Mouse (Mus musculus): ENCODE measurements around the gene Nfe2l1. TPM values are rescaled to one million over a fixed set of nuclear protein-coding genes. Genes with fewer than 3 reads are reported as not detected.

The Nfe2l1 gene
- polyA plus RNA-seq, 1 experiment from 2014 or later = 67.8 TPM

GRCm38 (mm10) chr11:96774536-96774935 is 55.2 kb downstream of the Nfe2l1 start:
- no peak for ATAC-seq
- H3K4me1 ChIP-seq (replicated peaks) = peaks cover 30% of the 10 kb centered on the region
- 82% methylated on average over 3 of the region's 3 CpGs for WGBS
- no peak overlapping the region for H3K4me3 ChIP-seq (replicated peaks)
- H3K27me3 ChIP-seq = no peaks in the 10 kb centered on the region
- H3K4me2 ChIP-seq (replicated peaks) = no peak overlapping the region
- H3K36me3 ChIP-seq = peaks cover 44% of the 10 kb centered on the region
- H3K9ac ChIP-seq (replicated peaks) = no peak overlapping the region
- no peak overlapping the region for H3K27ac ChIP-seq
- no peaks in the 10 kb centered on the region for H3K9me3 ChIP-seq

- Histone ChIP-seq H3K4me3 (replicated peaks) (no peak overlapping the region), H3K9ac (replicated peaks) (no peak overlapping the region), H3K27me3 (no peaks in the 10 kb centered on the region), H3K4me2 (replicated peaks) (no peak overlapping the region), H3K9me3 (no peaks in the 10 kb centered on the region), H3K27ac (no peak overlapping the region), H3K36me3 (peaks cover 65% of the 10 kb centered on the region), H3K4me1 (replicated peaks) (peaks cover 40% of the 10 kb centered on the region)
- WGBS = 92% methylated on average over 9 of the region's 9 CpGs
- ATAC-seq = no peak
Measured at GRCm38 (mm10) chr11:96772413-96772812, 57.4 kb downstream of the Nfe2l1 start.

GRCm38 (mm10) chr11:96771274-96771975 is 58.3 kb downstream of the Nfe2l1 start:
- no peak overlapping the region for H3K4me3 ChIP-seq (replicated peaks)
- peaks cover 65% of the 10 kb centered on the region for H3K36me3 ChIP-seq
- no peaks in the 10 kb centered on the region for H3K9me3 ChIP-seq
- no peak overlapping the region for H3K27ac ChIP-seq
- no peak for ATAC-seq
- peaks cover 43% of the 10 kb centered on the region for H3K4me1 ChIP-seq (replicated peaks)
- 99% methylated on average over 9 of the region's 9 CpGs for WGBS
- no peak overlapping the region for H3K9ac ChIP-seq (replicated peaks)
- H3K4me2 ChIP-seq (replicated peaks) = no peak overlapping the region
- no peaks in the 10 kb centered on the region for H3K27me3 ChIP-seq

GRCm38 (mm10) chr11:96768240-96768639 is 61.5 kb downstream of the Nfe2l1 start:
- H3K4me1 ChIP-seq (replicated peaks) = peaks cover 43% of the 10 kb centered on the region
- peak overlapping the region; percentile 39; the same call in 1 of the 2 replicates for H3K9ac ChIP-seq (replicated peaks)
- H3K4me3 ChIP-seq (replicated peaks) = no peak overlapping the region
- WGBS = 61% methylated on average over 9 of the region's 9 CpGs
- H3K36me3 ChIP-seq = peaks cover 58% of the 10 kb centered on the region
- H3K27ac ChIP-seq = peak overlapping the region; percentile 81
- no peaks in the 10 kb centered on the region for H3K27me3 ChIP-seq
- no peak overlapping the region for H3K4me2 ChIP-seq (replicated peaks)
- no peaks in the 10 kb centered on the region for H3K9me3 ChIP-seq
- ATAC-seq = no peak

MicroRNA genes within 50 kb of the gene (microRNA counts, 519-probe panel; counts per million panel counts)
- 4,373 counts per million, percentile 80 among the panel's probes with 10 or more counts for microRNA mmu-miR-152

Small RNA genes within 50 kb of the gene (microRNA-seq; reads per million reads assigned to microRNA genes)
- 30.7 reads per million, percentile 41 among the genes with 10 or more reads in this experiment for gene Mir152

Other genes with a start within 250 kb of the Nfe2l1 start
- 45.6 and 47.4 TPM in 2 replicates for gene Snx11, start 52.4 kb downstream of the Nfe2l1 start, polyA plus RNA-seq (2015; fragmentation: Nextera tagmentation; extraction: Ambion mirVana)
- 130 and 137 TPM in 2 replicates for gene Cbx1, start 40.8 kb downstream of the Nfe2l1 start, polyA plus RNA-seq (2015; fragmentation: Nextera tagmentation; extraction: Ambion mirVana)
- gene Copz2, start 19.9 kb upstream of the Nfe2l1 start, polyA plus RNA-seq (2015; fragmentation: Nextera tagmentation; extraction: Ambion mirVana) = 14.8 and 19.7 TPM in 2 replicates
- 103 and 104 TPM in 2 replicates for gene Cdk5rap3, start 86.5 kb upstream of the Nfe2l1 start, polyA plus RNA-seq (2015; fragmentation: Nextera tagmentation; extraction: Ambion mirVana)
- 0.10 TPM in 1 of 2 replicates, not detected in the other for gene Prr15l, start 98.1 kb upstream of the Nfe2l1 start, polyA plus RNA-seq (2015; fragmentation: Nextera tagmentation; extraction: Ambion mirVana)
- gene Pnpo, start 114.0 kb upstream of the Nfe2l1 start, polyA plus RNA-seq (2015; fragmentation: Nextera tagmentation; extraction: Ambion mirVana) = 18.2 and 18.3 TPM in 2 replicates
- gene Sp2, start 153.0 kb upstream of the Nfe2l1 start, polyA plus RNA-seq (2015; fragmentation: Nextera tagmentation; extraction: Ambion mirVana) = 18.5 and 19.6 TPM in 2 replicates
- 0.07 and 0.13 TPM in 2 replicates for gene Sp6, start 183.4 kb upstream of the Nfe2l1 start, polyA plus RNA-seq (2015; fragmentation: Nextera tagmentation; extraction: Ambion mirVana)
- gene Scrn2, start 200.0 kb upstream of the Nfe2l1 start, polyA plus RNA-seq (2015; fragmentation: Nextera tagmentation; extraction: Ambion mirVana) = 18.4 and 18.6 TPM in 2 replicates
- 2.5 and 3.2 TPM in 2 replicates for gene Lrrc46, start 211.4 kb upstream of the Nfe2l1 start, polyA plus RNA-seq (2015; fragmentation: Nextera tagmentation; extraction: Ambion mirVana)
- 58.2 and 62.0 TPM in 2 replicates for gene Mrpl10, start 211.6 kb upstream of the Nfe2l1 start, polyA plus RNA-seq (2015; fragmentation: Nextera tagmentation; extraction: Ambion mirVana)
- 11.3 and 11.8 TPM in 2 replicates for gene Osbpl7, start 220.7 kb upstream of the Nfe2l1 start, polyA plus RNA-seq (2015; fragmentation: Nextera tagmentation; extraction: Ambion mirVana)

Measured in midbrain, embryonic 13.5 days (tissue).